Mouse (Mus musculus) C2C12 (cell line): ENCODE results near the gene Lipc.

ENCODE experiments used
- CEBPB ChIP-seq: IDR thresholded peaks from one replicate; pipeline ENCODE4 v1.6.1; 2011; ENCODE audit warnings: low read depth, mild to moderate bottlenecking, control low read depth, moderate library complexity
- CTCF ChIP-seq: IDR thresholded peaks from one replicate; pipeline ENCODE4 v1.5.1; 2011; ENCODE audit not compliant: control insufficient read depth, insufficient read depth, insufficient read length
- MAX ChIP-seq: IDR thresholded peaks from one replicate; pipeline ENCODE4 v1.6.1; 2011; ENCODE audit warnings: mild to moderate bottlenecking, control low read depth
- MYOD1 ChIP-seq: IDR thresholded peaks from one replicate; pipeline ENCODE4 v1.6.1; 2011; ENCODE audit warnings: low read depth; ENCODE audit not compliant: control insufficient read depth, insufficient read length
- MYOG ChIP-seq: IDR thresholded peaks from one replicate; pipeline ENCODE4 v1.6.1; 2011; ENCODE audit not compliant: control insufficient read depth, insufficient read length; ENCODE audit errors: extremely low read depth
- USF1 ChIP-seq: IDR thresholded peaks from one replicate; pipeline ENCODE4 v1.6.1; 2011; ENCODE audit warnings: low read depth, mild to moderate bottlenecking, control low read depth, moderate library complexity

DNA sequence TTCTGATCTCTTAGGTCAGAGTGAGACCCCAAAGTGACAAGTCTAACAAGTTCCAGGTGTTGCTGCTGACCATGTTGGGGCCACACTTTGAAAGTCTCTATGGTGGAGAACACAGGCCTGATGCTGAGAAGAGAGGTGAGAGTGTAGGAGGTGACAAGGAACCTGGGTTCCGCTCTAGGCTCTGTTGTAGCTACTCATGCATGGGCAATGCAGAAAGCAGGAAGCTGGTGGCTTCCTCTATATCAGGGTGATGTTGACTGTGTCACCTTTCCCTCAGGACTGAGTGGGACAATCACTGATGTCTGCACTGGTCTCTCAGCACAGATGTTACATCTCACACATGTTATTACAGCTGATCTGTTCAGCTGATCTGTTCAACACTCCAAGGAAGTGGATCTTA, 57.8 kb downstream of the Lipc start:
- TF ChIP-seq CEBPB (no peak), CTCF (no peak), MYOG (no peak), MAX (no peak), MYOD1 (no peak), USF1 (no peak)
